Mouse (Mus musculus): ENCODE measurements at regions not wholly inside any gene's neighbourhood (a gene's known extent, or its start where the extent isn't known, plus 50 kb on each side); places are given as distances from the start of the nearest gene placed in this dataset.

GRCm38 (mm10) chr4:142638733-142639339 lies 399.6 kb upstream of the Kazn start:
- DNase-seq (ENCODE audit: low spot score) = no peak

- no peak for DNase-seq (ENCODE audit: low spot score)
Observed at GRCm38 (mm10) chr4:142638057-142638456, 398.9 kb upstream of the Kazn start.

- no peak for DNase-seq (ENCODE audit: low spot score)
Observed at GRCm38 (mm10) chr4:142634398-142634797, 395.2 kb upstream of the Kazn start.

GRCm38 (mm10) chr4:142633667-142634350 lies 394.6 kb upstream of the Kazn start:
- no peak for DNase-seq (ENCODE audit: low spot score)

GRCm38 (mm10) chr4:142626503-142627194 lies 387.4 kb upstream of the Kazn start:
- DNase-seq (ENCODE audit: low spot score) = no peak

GRCm38 (mm10) chr4:142625456-142625855 lies 386.3 kb upstream of the Kazn start:
- no peak for DNase-seq (ENCODE audit: low spot score)

- no peak for DNase-seq (ENCODE audit: low spot score)
Observed at GRCm38 (mm10) chr4:142622151-142622861, 383.1 kb upstream of the Kazn start.

GRCm38 (mm10) chr4:142619396-142619795 lies 380.2 kb upstream of the Kazn start:
- DNase-seq (ENCODE audit: low spot score) = no peak

GRCm38 (mm10) chr4:142618770-142619169 lies 379.6 kb upstream of the Kazn start:
- no peak for DNase-seq (ENCODE audit: low spot score)

- DNase-seq (ENCODE audit: low spot score) = no peak
Observed at GRCm38 (mm10) chr4:142617676-142618075, 378.5 kb upstream of the Kazn start.

GRCm38 (mm10) chr4:142616901-142617300 lies 377.7 kb upstream of the Kazn start:
- DNase-seq (ENCODE audit: low spot score) = no peak

- no peak for DNase-seq (ENCODE audit: low spot score)
Observed at GRCm38 (mm10) chr4:142605098-142605497, 365.9 kb upstream of the Kazn start.

- DNase-seq (ENCODE audit: low spot score) = no peak
Observed at GRCm38 (mm10) chr4:142597214-142597613, 358.0 kb upstream of the Kazn start.

- DNase-seq (ENCODE audit: low spot score) = no peak
Observed at GRCm38 (mm10) chr4:142589084-142589741, 350.0 kb upstream of the Kazn start.

- DNase-seq (ENCODE audit: low spot score) = no peak
Observed at GRCm38 (mm10) chr4:142588418-142589083, 349.4 kb upstream of the Kazn start.

GRCm38 (mm10) chr4:142587345-142588035 lies 348.3 kb upstream of the Kazn start:
- no peak for DNase-seq (ENCODE audit: low spot score)

GRCm38 (mm10) chr4:142578536-142578935 lies 339.3 kb upstream of the Kazn start:
- DNase-seq (ENCODE audit: low spot score) = no peak

GRCm38 (mm10) chr4:142577519-142577918 lies 338.3 kb upstream of the Kazn start:
- no peak for DNase-seq (ENCODE audit: low spot score)

GRCm38 (mm10) chr4:142574528-142574927 lies 335.3 kb upstream of the Kazn start:
- DNase-seq (ENCODE audit: low spot score) = no peak

- no peak for DNase-seq (ENCODE audit: low spot score)
Observed at GRCm38 (mm10) chr4:142570712-142571111, 331.5 kb upstream of the Kazn start.

GRCm38 (mm10) chr4:142568556-142568955 lies 329.4 kb upstream of the Kazn start:
- no peak for DNase-seq (ENCODE audit: low spot score)

Measured in c-Kit-positive CD71-positive TER-119-positive erythroid progenitor cells, embryonic 14.5 days (primary cell).